Mouse (Mus musculus): Measurements from ENCODE around the gene Cfap61. TPM values are rescaled to one million over a fixed set of nuclear protein-coding genes. Genes with fewer than 3 reads are reported as not detected.

The Cfap61 gene
- polyA plus RNA-seq, 1 experiment from 2014 or later, result 0.08 TPM

DNA sequence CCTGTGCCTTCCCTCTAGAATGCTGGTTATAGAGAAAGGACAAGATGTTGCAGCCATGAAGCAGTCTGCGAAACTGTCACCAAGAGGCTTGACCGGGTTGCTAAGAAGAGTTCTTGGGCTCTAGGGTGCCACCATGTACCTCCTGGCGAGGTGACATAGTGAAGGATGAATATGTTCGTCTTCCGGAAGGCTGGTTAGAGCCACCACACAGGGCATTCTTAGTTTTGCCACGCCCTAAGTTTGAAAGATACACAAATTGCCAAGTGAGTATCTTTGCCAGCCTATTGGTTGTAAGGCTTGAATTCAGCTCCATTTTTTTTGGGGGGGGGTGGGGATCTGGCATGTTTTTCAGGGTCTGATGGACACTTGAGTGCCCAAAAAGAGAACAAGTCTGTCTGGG, 23.5 kb downstream of the Cfap61 start:
- Histone ChIP-seq H3K4me3 (ENCODE audit: low read depth, low read length) (no peak overlapping the region), H3K36me3 (ENCODE audit: control insufficient read depth, insufficient read depth, low read length) (no peaks in the 10 kb centered on the region), H3K9me3 (ENCODE audit: control insufficient read depth, low read length) (no peaks in the 10 kb centered on the region), H3K4me1 (ENCODE audit: control insufficient read depth, insufficient read depth, low read length) (no peaks in the 10 kb centered on the region), H3K9ac (ENCODE audit: low read length) (no peak overlapping the region), H3K27me3 (ENCODE audit: control insufficient read depth, insufficient read depth, low read length) (no peaks in the 10 kb centered on the region), H3K27ac (replicated peaks; ENCODE audit: low read depth, low read length) (no peak overlapping the region), H3K4me2 (ENCODE audit: low read depth, severe bottlenecking) (no peak overlapping the region)
- WGBS, result 86% methylated on average over 6 of the region's 6 CpGs
- DNase-seq (ENCODE audit: low spot score) (no peak), ATAC-seq (ENCODE audit: insufficient number of reproducible peaks, low FRiP score, low TSS enrichment, low read depth) (no peak)

DNA sequence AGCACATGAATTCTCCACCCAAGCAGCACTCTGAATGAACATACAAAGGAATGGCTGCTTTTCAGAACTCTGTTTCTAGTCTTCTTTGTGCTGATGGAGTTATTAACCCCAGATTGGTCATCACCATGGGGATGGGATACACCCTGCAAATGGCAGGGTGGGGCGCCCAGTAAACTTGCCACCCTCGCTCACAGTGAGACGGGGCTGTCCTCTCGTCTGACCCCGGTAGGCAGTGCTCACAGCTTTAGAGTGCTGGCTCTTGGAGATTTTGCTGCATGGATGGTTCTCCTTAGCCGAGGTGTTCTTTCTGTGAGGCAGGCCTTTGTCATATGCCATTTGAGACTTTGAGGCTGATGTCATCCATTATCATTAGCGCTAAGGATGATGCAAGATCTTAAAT, 24.0 kb downstream of the Cfap61 start:
- Histone ChIP-seq H3K9me3 (ENCODE audit: control insufficient read depth, low read length) (no peaks in the 10 kb centered on the region), H3K27me3 (ENCODE audit: control insufficient read depth, insufficient read depth, low read length) (no peaks in the 10 kb centered on the region), H3K4me3 (ENCODE audit: low read depth, low read length) (no peak overlapping the region), H3K9ac (ENCODE audit: low read length) (no peak overlapping the region), H3K36me3 (ENCODE audit: control insufficient read depth, insufficient read depth, low read length) (no peaks in the 10 kb centered on the region), H3K4me1 (ENCODE audit: control insufficient read depth, insufficient read depth, low read length) (no peaks in the 10 kb centered on the region), H3K4me2 (ENCODE audit: low read depth, severe bottlenecking) (no peak overlapping the region), H3K27ac (replicated peaks; ENCODE audit: low read depth, low read length) (no peak overlapping the region)
- ATAC-seq (ENCODE audit: insufficient number of reproducible peaks, low FRiP score, low TSS enrichment, low read depth), result no peak
- WGBS, result 86% methylated on average over 7 of the region's 7 CpGs
- DNase-seq (ENCODE audit: low spot score), result no peak

DNA sequence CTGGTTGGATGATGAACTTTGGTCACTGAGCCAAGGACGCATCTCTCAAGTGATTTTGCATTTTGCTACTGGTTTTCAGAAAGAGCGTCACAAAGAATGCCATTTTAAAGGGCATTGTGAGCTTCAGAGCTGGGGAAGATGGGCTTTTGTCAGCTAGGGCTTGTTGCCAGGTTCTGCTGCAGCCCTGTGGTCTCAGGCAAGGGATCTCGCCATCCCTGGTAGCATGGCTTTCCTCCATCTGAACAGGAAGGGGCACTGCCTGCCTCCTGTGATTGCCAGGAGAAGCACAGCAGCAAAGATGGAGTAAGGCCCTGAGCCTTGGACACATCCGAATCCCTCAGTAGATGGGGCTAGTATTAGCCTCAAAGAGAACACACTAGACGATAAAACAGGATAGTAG, 27.3 kb downstream of the Cfap61 start:
- no peak for ATAC-seq (ENCODE audit: insufficient number of reproducible peaks, low FRiP score, low TSS enrichment, low read depth)
- Histone ChIP-seq H3K27ac (replicated peaks; ENCODE audit: low read depth, low read length) (no peak overlapping the region), H3K4me1 (ENCODE audit: control insufficient read depth, insufficient read depth, low read length) (no peaks in the 10 kb centered on the region), H3K4me2 (ENCODE audit: low read depth, severe bottlenecking) (no peak overlapping the region), H3K9me3 (ENCODE audit: control insufficient read depth, low read length) (no peaks in the 10 kb centered on the region), H3K9ac (ENCODE audit: low read length) (no peak overlapping the region), H3K4me3 (ENCODE audit: low read depth, low read length) (no peak overlapping the region), H3K27me3 (ENCODE audit: control insufficient read depth, insufficient read depth, low read length) (no peaks in the 10 kb centered on the region), H3K36me3 (ENCODE audit: control insufficient read depth, insufficient read depth, low read length) (no peaks in the 10 kb centered on the region)
- DNase-seq (ENCODE audit: low spot score), result no peak
- WGBS, result 92% methylated on average over 5 of the region's 5 CpGs

DNA sequence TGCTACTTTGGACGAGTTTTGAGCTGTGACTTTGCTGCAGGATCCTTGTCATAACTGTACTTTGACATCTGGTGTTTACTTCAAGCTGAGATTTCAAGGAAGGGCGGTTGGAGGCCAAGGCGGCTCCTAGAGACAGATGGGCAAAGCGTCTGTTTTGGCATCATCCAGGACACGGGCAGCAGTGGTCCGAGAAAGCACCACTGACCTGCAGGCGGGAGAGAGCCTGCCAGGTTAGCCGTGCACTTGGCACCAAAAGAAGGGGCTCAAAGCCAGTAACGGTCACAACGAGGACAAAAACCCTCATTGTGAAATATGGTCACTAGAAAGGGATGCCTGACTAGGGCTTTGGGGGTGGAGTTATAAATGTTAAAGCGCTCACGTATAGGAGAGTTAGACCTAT, 36.2 kb downstream of the Cfap61 start:
- no peaks in the 10 kb centered on the region for H3K36me3 ChIP-seq (ENCODE audit: control insufficient read depth, insufficient read depth, low read length)
- H3K4me2 ChIP-seq (ENCODE audit: low read depth, severe bottlenecking), result no peak overlapping the region
- H3K4me3 ChIP-seq (ENCODE audit: low read depth, low read length), result no peak overlapping the region
- H3K27ac ChIP-seq (replicated peaks; ENCODE audit: low read depth, low read length), result no peak overlapping the region
- H3K9me3 ChIP-seq (ENCODE audit: control insufficient read depth, low read length), result no peaks in the 10 kb centered on the region
- no peaks in the 10 kb centered on the region for H3K27me3 ChIP-seq (ENCODE audit: control insufficient read depth, insufficient read depth, low read length)
- no peaks in the 10 kb centered on the region for H3K4me1 ChIP-seq (ENCODE audit: control insufficient read depth, insufficient read depth, low read length)
- DNase-seq (ENCODE audit: low spot score) (no peak), ATAC-seq (ENCODE audit: insufficient number of reproducible peaks, low FRiP score, low TSS enrichment, low read depth) (no peak)
- no peak overlapping the region for H3K9ac ChIP-seq (ENCODE audit: low read length)
- WGBS, result 90% methylated on average over 12 of the region's 12 CpGs

DNA sequence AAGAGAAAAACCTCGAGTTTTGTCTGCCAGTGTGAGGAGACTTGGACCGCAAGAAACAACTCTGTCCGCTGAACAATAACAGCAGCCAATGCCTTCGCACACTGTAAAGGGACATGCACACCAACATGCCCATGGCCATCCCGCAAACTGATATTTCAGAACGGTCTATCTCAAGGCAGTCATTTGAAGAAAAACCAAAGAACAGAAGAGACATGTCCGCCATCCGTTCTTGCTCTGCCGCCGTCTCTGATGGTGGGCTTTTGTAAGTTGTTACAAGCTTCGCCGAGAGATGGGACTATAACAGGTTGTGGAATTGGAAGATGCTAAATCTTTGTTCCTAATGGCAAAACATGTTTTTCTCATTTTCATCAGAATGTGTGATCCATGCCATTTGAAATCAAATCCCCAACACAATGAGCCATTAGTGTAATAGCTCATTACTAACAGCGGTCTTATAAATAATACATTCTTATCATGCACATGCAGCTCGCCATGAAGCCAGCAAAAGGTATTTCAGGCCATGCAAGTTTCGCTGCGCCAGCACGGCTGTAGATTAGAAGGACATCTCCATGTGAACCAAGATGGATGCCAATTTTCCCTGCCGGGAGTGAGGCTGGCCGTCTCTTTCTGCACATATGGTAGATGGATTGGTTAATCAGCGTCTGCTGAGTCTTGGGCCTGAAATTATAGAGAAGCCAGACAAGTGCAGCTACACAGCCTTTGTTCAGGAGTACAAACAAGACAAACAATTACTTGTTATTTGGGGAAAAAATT, 36.8 kb downstream of the Cfap61 start:
- Histone ChIP-seq H3K36me3 (ENCODE audit: control insufficient read depth, insufficient read depth, low read length) (no peaks in the 10 kb centered on the region), H3K27me3 (ENCODE audit: control insufficient read depth, insufficient read depth, low read length) (no peaks in the 10 kb centered on the region), H3K4me3 (ENCODE audit: low read depth, low read length) (no peak overlapping the region), H3K4me1 (ENCODE audit: control insufficient read depth, insufficient read depth, low read length) (no peaks in the 10 kb centered on the region), H3K9me3 (ENCODE audit: control insufficient read depth, low read length) (no peaks in the 10 kb centered on the region), H3K4me2 (ENCODE audit: low read depth, severe bottlenecking) (no peak overlapping the region), H3K9ac (ENCODE audit: low read length) (no peak overlapping the region), H3K27ac (replicated peaks; ENCODE audit: low read depth, low read length) (no peak overlapping the region)
- DNase-seq (ENCODE audit: low spot score) (no peak), ATAC-seq (ENCODE audit: insufficient number of reproducible peaks, low FRiP score, low TSS enrichment, low read depth) (no peak)
- 92% methylated on average over 20 of the region's 20 CpGs for WGBS

DNA sequence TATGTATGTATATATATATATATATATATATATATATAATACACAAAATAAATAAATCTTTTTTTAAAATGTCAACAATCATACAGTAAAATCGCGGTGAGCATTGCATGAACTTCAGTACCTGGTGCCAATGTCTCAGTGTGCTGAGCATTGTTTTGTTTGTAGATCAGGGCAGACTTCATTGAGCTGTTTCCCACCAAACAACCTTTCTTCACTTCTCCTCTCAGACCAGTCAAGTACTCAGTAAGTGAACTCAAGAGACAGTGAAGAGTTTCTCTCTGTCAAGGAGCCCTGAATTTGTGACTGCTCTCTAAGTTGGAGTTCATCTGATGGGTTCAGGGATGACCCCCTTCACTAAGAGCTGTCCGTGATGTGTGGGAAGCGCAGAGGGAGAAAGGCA, 38.0 kb downstream of the Cfap61 start:
- DNase-seq (ENCODE audit: low spot score), result no peak
- no peak for ATAC-seq (ENCODE audit: insufficient number of reproducible peaks, low FRiP score, low TSS enrichment, low read depth)

DNA sequence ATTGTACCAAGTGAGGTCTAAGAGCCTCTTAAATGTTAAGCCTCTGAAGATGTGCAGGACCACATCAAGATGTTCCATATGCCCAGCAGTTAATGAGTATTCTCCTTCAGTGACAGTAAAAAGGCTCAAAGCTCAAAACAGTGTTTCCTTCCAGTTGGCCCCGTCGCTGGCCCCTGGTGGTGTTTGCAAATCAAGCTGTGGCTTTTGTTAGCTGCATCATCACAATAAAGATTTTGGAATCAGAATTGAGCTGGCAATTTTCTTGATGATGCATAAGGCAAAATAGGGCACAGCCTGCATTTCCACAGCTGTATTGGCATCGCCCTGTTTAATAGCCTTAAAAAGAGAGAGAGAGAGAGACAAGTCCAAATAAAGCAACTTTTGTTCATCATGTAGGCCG, 45.0 kb downstream of the Cfap61 start:
- H3K4me2 ChIP-seq (ENCODE audit: low read depth, severe bottlenecking), result no peak overlapping the region
- no peaks in the 10 kb centered on the region for H3K4me1 ChIP-seq (ENCODE audit: control insufficient read depth, insufficient read depth, low read length)
- no peaks in the 10 kb centered on the region for H3K36me3 ChIP-seq (ENCODE audit: control insufficient read depth, insufficient read depth, low read length)
- 70% methylated on average over 4 of the region's 4 CpGs for WGBS
- H3K27me3 ChIP-seq (ENCODE audit: control insufficient read depth, insufficient read depth, low read length), result no peaks in the 10 kb centered on the region
- DNase-seq (ENCODE audit: low spot score) (no peak), ATAC-seq (ENCODE audit: insufficient number of reproducible peaks, low FRiP score, low TSS enrichment, low read depth) (no peak)
- no peak overlapping the region for H3K9ac ChIP-seq (ENCODE audit: low read length)
- no peak overlapping the region for H3K27ac ChIP-seq (replicated peaks; ENCODE audit: low read depth, low read length)
- H3K9me3 ChIP-seq (ENCODE audit: control insufficient read depth, low read length), result no peaks in the 10 kb centered on the region
- no peak overlapping the region for H3K4me3 ChIP-seq (ENCODE audit: low read depth, low read length)

More for the DNA sequence above, 38.0 kb downstream of the Cfap61 start:
- H3K27ac ChIP-seq (replicated peaks; ENCODE audit: low read depth, low read length), result no peak overlapping the region
- H3K9me3 ChIP-seq (ENCODE audit: control insufficient read depth, low read length), result no peaks in the 10 kb centered on the region
- no peaks in the 10 kb centered on the region for H3K4me1 ChIP-seq (ENCODE audit: control insufficient read depth, insufficient read depth, low read length)
- WGBS, result 87% methylated on average over 4 of the region's 4 CpGs
- H3K4me3 ChIP-seq (ENCODE audit: low read depth, low read length), result no peak overlapping the region
- no peak overlapping the region for H3K9ac ChIP-seq (ENCODE audit: low read length)
- no peak overlapping the region for H3K4me2 ChIP-seq (ENCODE audit: low read depth, severe bottlenecking)
- no peaks in the 10 kb centered on the region for H3K36me3 ChIP-seq (ENCODE audit: control insufficient read depth, insufficient read depth, low read length)
- H3K27me3 ChIP-seq (ENCODE audit: control insufficient read depth, insufficient read depth, low read length), result no peaks in the 10 kb centered on the region

DNA sequence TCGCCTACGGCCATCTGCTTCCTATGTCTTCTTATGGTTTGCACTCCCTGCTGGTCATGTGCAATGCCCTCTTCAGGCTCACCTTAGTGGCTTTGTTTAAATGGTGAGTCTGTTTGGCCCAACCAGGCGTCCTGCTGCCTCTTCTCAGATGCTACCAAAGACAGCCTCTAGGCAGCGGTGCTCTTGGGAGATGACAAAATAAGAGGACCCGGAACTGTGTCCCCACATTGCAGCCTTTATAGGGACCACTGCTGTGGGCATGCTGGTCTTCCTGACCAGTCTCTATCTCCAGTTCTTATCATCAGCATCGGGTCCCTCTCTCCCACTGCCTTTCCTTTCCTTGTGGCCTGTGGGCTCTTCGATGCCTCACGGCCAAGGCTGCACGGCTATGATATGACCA, 46.3 kb downstream of the Cfap61 start:
- ATAC-seq (ENCODE audit: insufficient number of reproducible peaks, low FRiP score, low TSS enrichment, low read depth), result no peak
- no peak overlapping the region for H3K4me3 ChIP-seq (ENCODE audit: low read depth, low read length)
- WGBS, result 85% methylated on average over 9 of the region's 9 CpGs
- H3K4me2 ChIP-seq (ENCODE audit: low read depth, severe bottlenecking), result no peak overlapping the region
- no peaks in the 10 kb centered on the region for H3K4me1 ChIP-seq (ENCODE audit: control insufficient read depth, insufficient read depth, low read length)
- H3K27me3 ChIP-seq (ENCODE audit: control insufficient read depth, insufficient read depth, low read length), result no peaks in the 10 kb centered on the region
- H3K36me3 ChIP-seq (ENCODE audit: control insufficient read depth, insufficient read depth, low read length), result no peaks in the 10 kb centered on the region
- no peaks in the 10 kb centered on the region for H3K9me3 ChIP-seq (ENCODE audit: control insufficient read depth, low read length)
- no peak overlapping the region for H3K9ac ChIP-seq (ENCODE audit: low read length)
- H3K27ac ChIP-seq (replicated peaks; ENCODE audit: low read depth, low read length), result no peak overlapping the region
- DNase-seq (ENCODE audit: low spot score), result no peak

DNA sequence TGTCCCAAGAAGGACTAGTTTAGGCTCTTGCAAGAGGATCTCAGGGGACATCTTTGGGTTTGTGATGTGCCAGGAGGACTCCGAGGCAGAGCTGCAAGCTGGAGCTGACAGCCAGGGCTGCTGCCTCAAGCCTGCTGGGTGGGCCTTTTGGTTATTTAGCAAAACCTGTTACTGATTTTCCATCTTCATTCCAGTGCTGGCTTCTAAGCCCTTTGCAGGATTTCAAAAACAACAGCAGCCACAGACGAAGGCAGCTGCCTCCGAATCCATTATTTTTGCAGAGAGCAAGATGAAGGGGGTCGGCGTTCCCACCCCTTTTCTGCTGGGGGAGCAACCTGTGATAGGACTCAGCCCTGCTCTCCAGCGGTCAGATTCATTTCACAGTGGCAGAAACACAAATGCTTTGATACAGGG, 47.1 kb downstream of the Cfap61 start:
- Histone ChIP-seq H3K4me2 (ENCODE audit: low read depth, severe bottlenecking) (no peak overlapping the region), H3K4me3 (ENCODE audit: low read depth, low read length) (no peak overlapping the region), H3K9me3 (ENCODE audit: control insufficient read depth, low read length) (no peaks in the 10 kb centered on the region), H3K4me1 (ENCODE audit: control insufficient read depth, insufficient read depth, low read length) (no peaks in the 10 kb centered on the region), H3K27ac (replicated peaks; ENCODE audit: low read depth, low read length) (no peak overlapping the region), H3K9ac (ENCODE audit: low read length) (no peak overlapping the region), H3K36me3 (ENCODE audit: control insufficient read depth, insufficient read depth, low read length) (no peaks in the 10 kb centered on the region), H3K27me3 (ENCODE audit: control insufficient read depth, insufficient read depth, low read length) (no peaks in the 10 kb centered on the region)
- DNase-seq (ENCODE audit: low spot score) (peak; percentile 28), ATAC-seq (ENCODE audit: insufficient number of reproducible peaks, low FRiP score, low TSS enrichment, low read depth) (no peak)
- WGBS, result 34% methylated on average over 6 of the region's 6 CpGs
